Mouse (Mus musculus) CH12.LX (cell line): ENCODE data around the gene Fmnl1. TPM values are rescaled to one million over a fixed set of nuclear protein-coding genes. Genes with fewer than 3 reads are reported as not detected.

ENCODE experiments used
- DNase-seq: peaks from one replicate; pipeline ENCODE4 v3.0.0-alpha.2; 2013; ENCODE audit errors: extremely low read depth
- H3K27ac ChIP-seq: 2 replicates; pipeline ENCODE4 v1.5.1; 2012; ENCODE audit warnings: low read depth, mild to moderate bottlenecking, control low read depth, moderate library complexity; ENCODE audit not compliant: insufficient read depth
- H3K27me3 ChIP-seq: replicated peaks from 2 replicates; pipeline ENCODE3; 2012; ENCODE audit warnings: inconsistent platforms
- H3K36me3 ChIP-seq, 2 experiments: replicated peaks in 1 of 2; 2 replicates each; pipeline versions ENCODE3 to v1.6.1; 2012; ENCODE audit warnings: inconsistent platforms in 1 of 2, low read length in 1 of 2, mild to moderate bottlenecking in 1 of 2, mixed read lengths in 1 of 2, moderate library complexity in 1 of 2; ENCODE audit not compliant: control insufficient read depth in 1 of 2, insufficient read depth in 1 of 2
- H3K4me1 ChIP-seq, 2 experiments: 2 replicates each; pipeline ENCODE4 v1.6.1; 2012; ENCODE audit warnings: inconsistent platforms in 1 of 2, moderate library complexity in 1 of 2; ENCODE audit not compliant: insufficient read depth in 2 of 2, control insufficient read depth in 1 of 2
- H3K4me2 ChIP-seq: 2 replicates; pipeline ENCODE4 v1.6.1; 2012; ENCODE audit warnings: low read depth, mild to moderate bottlenecking, control low read depth; ENCODE audit not compliant: poor library complexity, insufficient read depth, severe bottlenecking
- H3K4me3 ChIP-seq, 3 experiments: fragments of 150-350 bp in 1 of 3; sonication (generic) in 1 of 3; replicated peaks in 1 of 3; 2 replicates each; pipeline versions ENCODE3 to v1.5.1; 2011 to 2012; ENCODE audit warnings: low read depth in 2 of 3, low read length in 2 of 3, mild to moderate bottlenecking in 2 of 3, moderate library complexity in 2 of 3, control low read depth in 1 of 3, improper control_type of control experiment in 1 of 3, inconsistent platforms in 1 of 3, mixed read lengths in 1 of 3; ENCODE audit not compliant: poor library complexity in 1 of 3
- H3K79me2 ChIP-seq: replicated peaks from 2 replicates; pipeline ENCODE4 v1.6.1; 2012; ENCODE audit warnings: mild to moderate bottlenecking, moderate library complexity; ENCODE audit not compliant: control insufficient read depth, poor library complexity, insufficient read depth, severe bottlenecking; ENCODE audit errors: extremely low read depth
- H3K9ac ChIP-seq: 2 replicates; pipeline ENCODE4 v1.6.1; 2012; ENCODE audit warnings: low read depth, mild to moderate bottlenecking, control low read depth, moderate library complexity; ENCODE audit not compliant: insufficient read depth
- H3K9me3 ChIP-seq: replicated peaks from 2 replicates; pipeline ENCODE3; 2012; ENCODE audit warnings: low read length, inconsistent platforms, mixed read lengths
- BHLHE40 ChIP-seq: IDR thresholded peaks from 2 replicates; pipeline ENCODE4 v1.6.1; 2011; ENCODE audit warnings: mild to moderate bottlenecking, low read depth, low read length, improper control_type of control experiment
- CHD1 ChIP-seq: IDR thresholded peaks from 2 replicates; pipeline ENCODE4 v1.6.1; 2012; ENCODE audit warnings: low read depth, low read length, improper control_type of control experiment, inconsistent platforms
- CTCF ChIP-seq, 2 experiments: IDR thresholded peaks in 1 of 2; conservative IDR thresholded peaks in 1 of 2; 2 replicates each; pipeline ENCODE4 v1.5.1; 2011 to 2012; ENCODE audit warnings: low read depth in 2 of 2, low read length in 2 of 2, improper control_type of control experiment in 1 of 2, inconsistent platforms in 1 of 2, mild to moderate bottlenecking in 1 of 2, moderate library complexity in 1 of 2
- E2F4 ChIP-seq: IDR thresholded peaks from 2 replicates; pipeline ENCODE4 v1.6.1; 2011; ENCODE audit warnings: low read depth, low read length, improper control_type of control experiment; ENCODE audit not compliant: insufficient replicate concordance
- ELF1 ChIP-seq: IDR thresholded peaks from 2 replicates; pipeline ENCODE4 v1.6.1; 2014; ENCODE audit warnings: low read depth, mild to moderate bottlenecking, inconsistent platforms, low read length, improper control_type of control experiment
- EP300 ChIP-seq: IDR thresholded peaks from 2 replicates; pipeline ENCODE4 v1.6.1; 2011; ENCODE audit warnings: low read length, improper control_type of control experiment
- IRF4 ChIP-seq: IDR thresholded peaks from 2 replicates; pipeline ENCODE4 v1.6.1; 2014; ENCODE audit warnings: low read depth, mild to moderate bottlenecking, inconsistent platforms, low read length, improper control_type of control experiment
- JUN ChIP-seq: IDR thresholded peaks from 2 replicates; pipeline ENCODE4 v1.6.1; 2011; ENCODE audit warnings: low read depth, mild to moderate bottlenecking, low read length, improper control_type of control experiment, moderate library complexity; ENCODE audit not compliant: insufficient read depth
- KAT2A ChIP-seq: IDR thresholded peaks from 2 replicates; pipeline ENCODE4 v1.6.1; 2012; ENCODE audit warnings: low read length, improper control_type of control experiment, inconsistent platforms; ENCODE audit not compliant: insufficient replicate concordance
- MAX ChIP-seq: IDR thresholded peaks from 2 replicates; pipeline ENCODE4 v1.6.1; 2011; ENCODE audit warnings: low read length, improper control_type of control experiment
- MAZ ChIP-seq: IDR thresholded peaks from 2 replicates; pipeline ENCODE4 v1.6.1; 2012; ENCODE audit warnings: low read depth, mild to moderate bottlenecking, inconsistent platforms, low read length, improper control_type of control experiment, moderate library complexity
- MXI1 ChIP-seq: IDR thresholded peaks from 2 replicates; pipeline ENCODE4 v1.6.1; 2011; ENCODE audit warnings: mild to moderate bottlenecking, low read depth, low read length, improper control_type of control experiment
- MYC ChIP-seq: IDR thresholded peaks from 2 replicates; pipeline ENCODE4 v1.6.1; 2011; ENCODE audit warnings: low read depth, mild to moderate bottlenecking, improper control_type of control experiment, low read length
- POLR2A ChIP-seq: IDR thresholded peaks from 2 replicates; pipeline ENCODE4 v1.6.1; 2011; ENCODE audit warnings: low read depth, mild to moderate bottlenecking, improper control_type of control experiment, low read length
- POLR2AphosphoS2 ChIP-seq: IDR thresholded peaks from 2 replicates; pipeline ENCODE4 v1.6.1; 2011; ENCODE audit warnings: low read depth, low read length, improper control_type of control experiment
- RAD21 ChIP-seq: IDR thresholded peaks from 2 replicates; pipeline ENCODE4 v1.6.1; 2011; ENCODE audit warnings: low read depth, mild to moderate bottlenecking, low read length, improper control_type of control experiment, moderate library complexity
- SIN3A ChIP-seq: IDR thresholded peaks from 2 replicates; pipeline ENCODE4 v1.6.1; 2012; ENCODE audit warnings: low read length, improper control_type of control experiment, inconsistent platforms
- SMC3 ChIP-seq: IDR thresholded peaks from 2 replicates; pipeline ENCODE4 v1.6.1; 2011; ENCODE audit warnings: low read depth, low read length, improper control_type of control experiment
- TBP ChIP-seq: conservative IDR thresholded peaks from 2 replicates; pipeline ENCODE4 v1.6.1; 2011; ENCODE audit warnings: low read depth, low read length, improper control_type of control experiment
- TCF12 ChIP-seq: IDR thresholded peaks from 2 replicates; pipeline ENCODE4 v1.6.1; 2014; ENCODE audit warnings: low read depth, mild to moderate bottlenecking, inconsistent platforms, low read length, improper control_type of control experiment
- UBTF ChIP-seq: IDR thresholded peaks from 2 replicates; pipeline ENCODE4 v1.6.1; 2012; ENCODE audit warnings: low read depth, mild to moderate bottlenecking, inconsistent platforms, low read length, improper control_type of control experiment, moderate library complexity
- ZMIZ1 ChIP-seq: IDR thresholded peaks from 2 replicates; pipeline ENCODE4 v1.6.1; 2012; ENCODE audit warnings: low read depth, mild to moderate bottlenecking, inconsistent platforms, low read length, improper control_type of control experiment
- ZNF384 ChIP-seq: IDR thresholded peaks from 2 replicates; pipeline ENCODE4 v1.6.1; 2012; ENCODE audit warnings: low read depth, low read length, improper control_type of control experiment, inconsistent platforms
- dilution Hi-C: fragments of 300-500 bp; cut with MboI; formaldehyde crosslinking; loops from 2 replicates; pipeline ENCODE4 v1.14.3; 2020; ENCODE audit warnings: low sequenced_read_pairs; ENCODE audit not compliant: extremely low pct_unique_long_range_greater_than_20kb, extremely low pct_ligation_motif_present
- in situ Hi-C: fragments of 300-500 bp; cut with MboI; formaldehyde crosslinking; loops from 3 replicates; pipeline ENCODE4 v1.14.3; 2019; ENCODE audit warnings: low sequenced_read_pairs, low pct_ligation_motif_present, low pct_unique_long_range_greater_than_20kb, mixed read lengths
- polyA plus RNA-seq: library from polyadenylated mRNA; unstranded; fragments of >175 nt; gene quantifications from 2 replicates; pipeline ENCODE4 v1.2.1, GENCODE M21; 2012; ENCODE audit warnings: low read depth; ENCODE audit not compliant: insufficient read length
- total RNA-seq, 2 experiments: library from RNA; depleted of rRNA; stranded (reverse); fragments of 300-350 nt in 1 of 2; fragments of >200 nt in 1 of 2; gene quantifications; 2 replicates each; pipeline ENCODE4 v1.2.3; 2012 to 2014

Gene Fmnl1
- total and polyA plus RNA-seq, 3 experiments, result 6.9 to 118 (median 35.0) TPM

- peak; percentile 97 for TF ChIP-seq CHD1
- TF ChIP-seq EP300, result peak; percentile 79
- no peak; the same call in 1 of the 2 replicates for TF ChIP-seq POLR2A
- no peak for TF ChIP-seq POLR2AphosphoS2
- no peak for TF ChIP-seq E2F4
- no peak for TF ChIP-seq ZMIZ1
- no peak for TF ChIP-seq JUN
- TF ChIP-seq UBTF, result peak; percentile 71
- TF ChIP-seq MXI1, result no peak; the same call in 1 of the 2 replicates
- TF ChIP-seq IRF4, result peak; percentile 81
- TF ChIP-seq CTCF (conservative IDR thresholded peaks at IDR 0.05 in 1 of 2, IDR thresholded peaks at IDR 0.05 in 1 of 2; ENCODE audit: low read depth in 2 of 2, low read length in 2 of 2), result no peak
- TF ChIP-seq MAX, result peak; percentile 76
- TF ChIP-seq TBP, result peak; percentile 70
- TF ChIP-seq ZNF384, result peak; percentile 99
- 0 out of 2 replicates have a peak, but pooled peaks have one; percentile 20 for TF ChIP-seq ELF1
- peak; percentile 67 for TF ChIP-seq BHLHE40
- TF ChIP-seq MYC, result no peak; the same call in 1 of the 2 replicates
- no peak for TF ChIP-seq KAT2A
- peak; percentile 96 for TF ChIP-seq TCF12
- TF ChIP-seq SMC3, result peak; percentile 10; the same call in 1 of the 2 replicates
- 0 out of 2 replicates have a peak, but pooled peaks have one; percentile 20 for TF ChIP-seq MAZ
Measured at GRCm38 (mm10) chr11:103236903-103237302, 66.0 kb downstream of the Fmnl1 start (continued).

- H3K4me1 ChIP-seq, result peaks cover 25 to 76% of the 10 kb centered on the region in 2 experiments
- dilution Hi-C loops, result no loop called here
- H3K4me3 ChIP-seq, result no peak overlapping the region
- peaks cover 56 to 90% of the 10 kb centered on the region in 2 experiments for H3K36me3 ChIP-seq
- H3K27me3 ChIP-seq, result no peaks in the 10 kb centered on the region
- in situ Hi-C loops, result loop anchor here (5.0 kb wide), 2 partner anchors 35 to 80 kb away; no protein-coding TSS in a partner anchor
- no peaks in the 10 kb centered on the region for H3K79me2 ChIP-seq
- TF ChIP-seq CTCF (conservative IDR thresholded peaks at IDR 0.05 in 1 of 2, IDR thresholded peaks at IDR 0.05 in 1 of 2; ENCODE audit: low read depth in 2 of 2, low read length in 2 of 2), result peak; percentile 23 to 49; a peak in 3 of 4 replicates
- TF ChIP-seq RAD21, result peak; percentile 9
- TF ChIP-seq SMC3, result peak; percentile 24
- TF ChIP-seq SIN3A, result no peak
- TF ChIP-seq, all 38 proteins: peak for 3
- Histone ChIP-seq H3K9ac (no peak overlapping the region), H3K9me3 (peaks cover 12% of the 10 kb centered on the region), H3K27ac (peak overlapping the region; percentile 66; the same call in 1 of the 2 replicates), H3K4me2 (no peak overlapping the region)
- peak; percentile 41 for DNase-seq
Measured at GRCm38 (mm10) chr11:103237757-103238156, 66.8 kb downstream of the Fmnl1 start.
